Mouse (Mus musculus) liver, postnatal 0 days (tissue): Measurements from ENCODE around the gene Entr1.

Experiments used
- CTCF ChIP-seq: sonication (generic); IDR thresholded peaks from 2 replicates; pipeline ENCODE4 v1.5.1; 2016; ENCODE audit warnings: antibody characterized with exemption, low read depth
- EP300 ChIP-seq: IDR thresholded peaks from 2 replicates; pipeline ENCODE4 v1.6.1; 2016; ENCODE audit warnings: antibody characterized with exemption, low read depth, mild to moderate bottlenecking

DNA sequence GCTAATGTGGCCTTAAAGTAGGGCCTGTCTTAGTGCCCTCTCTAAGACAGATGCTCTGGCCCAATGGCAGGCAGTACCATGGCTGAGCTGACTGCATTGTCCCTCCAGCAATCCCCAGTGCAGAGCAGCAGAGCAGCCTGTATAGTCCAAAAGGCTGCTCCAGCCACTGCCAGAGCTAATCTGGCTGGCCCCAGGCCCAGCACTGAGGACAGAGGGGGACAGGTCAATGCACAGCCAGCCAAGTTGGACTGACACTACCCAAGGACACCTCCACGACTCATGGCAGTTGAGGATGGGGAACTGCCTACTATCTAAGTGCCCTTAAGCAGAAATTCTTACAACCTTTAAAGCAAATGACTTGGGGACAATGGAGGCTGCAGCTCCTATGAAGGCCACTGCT lies 20.5 kb downstream of the Entr1 start:
- no peak for TF ChIP-seq CTCF
- TF ChIP-seq EP300, result no peak
